Mouse (Mus musculus) megakaryocyte, embryonic 14.5 days (primary cell): ENCODE measurements around the gene Tbc1d8b.

ENCODE experiments used
- FLI1 ChIP-seq: IDR thresholded peaks from 2 replicates; pipeline ENCODE4 v1.6.1; 2012; ENCODE audit warnings: low read length, inconsistent platforms, mixed read lengths
- GATA1 ChIP-seq: IDR thresholded peaks from 3 replicates; pipeline ENCODE4 v1.6.1; 2012; ENCODE audit warnings: mixed read lengths, low read length, inconsistent platforms, borderline replicate concordance

DNA sequence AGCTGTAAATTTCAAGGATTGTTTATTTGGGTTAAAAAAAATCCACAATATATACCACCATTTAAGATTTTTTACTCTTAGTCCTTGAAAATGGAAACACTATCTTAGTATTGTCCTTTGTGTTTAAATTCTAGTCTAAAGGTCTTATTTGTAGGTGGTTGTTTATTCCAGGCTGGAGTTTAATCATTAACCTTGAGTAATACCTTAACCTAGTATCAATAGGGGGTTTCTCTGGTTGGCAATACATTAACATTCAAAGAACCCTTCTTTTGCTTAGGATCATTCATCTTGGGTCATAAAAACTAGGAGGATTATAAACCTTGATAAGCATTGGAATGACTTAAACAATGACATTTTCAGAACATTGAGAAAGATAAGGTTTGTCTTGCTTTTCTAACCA lies 44.4 kb upstream of the Tbc1d8b start:
- TF ChIP-seq FLI1 (no peak), GATA1 (no peak)
